Mouse (Mus musculus) cerebellum, postnatal 36 days (tissue): ENCODE measurements around the gene Vipr1.

Source experiments
- DNase-seq, 2 experiments: peaks; one replicate each; pipeline ENCODE4 v3.0.0; 2021 to 2022; ENCODE audit warnings: mixed read lengths in 2 of 2

The Vipr1 gene

GRCm38 (mm10) chr9:121719347-121720331, 77.1 kb downstream of the Vipr1 start:
- DNase-seq, result peak in 1 of 2 experiments; percentile 29
